Mouse (Mus musculus): ENCODE data around the gene Mgll. TPM values are rescaled to one million over a fixed set of nuclear protein-coding genes. Genes with fewer than 3 reads are reported as not detected.

Mgll gene
- polyA plus RNA-seq, 1 experiment from 2014 or later, result 51.3 TPM

DNA sequence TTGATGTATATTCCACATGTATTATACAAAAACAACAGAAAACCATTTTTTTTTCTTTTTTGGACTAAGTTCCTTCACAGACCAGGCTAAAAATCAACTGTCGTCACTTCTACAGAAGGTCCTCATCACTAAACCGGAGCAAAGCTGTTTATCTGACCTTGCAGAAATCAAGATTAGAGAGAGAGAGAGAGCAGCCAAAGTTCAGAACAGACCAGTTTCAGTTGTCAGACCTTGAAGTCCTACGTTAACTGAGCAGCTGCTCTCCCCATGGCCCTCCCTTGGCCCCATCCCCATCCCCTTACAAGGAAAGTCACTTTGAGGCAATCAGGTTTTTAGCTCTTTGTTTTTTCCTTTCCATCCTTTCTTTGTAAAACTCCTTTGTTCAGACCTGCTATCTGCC, 34.0 kb upstream of the Mgll start:
- ATAC-seq (ENCODE audit: low FRiP score) (no peak), DNase-seq (ENCODE audit: low spot score) (no peak)
- WGBS, result 72% methylated on average over 3 of the region's 3 CpGs
- H3K4me2 ChIP-seq (replicated peaks), result no peak overlapping the region
- no peaks in the 10 kb centered on the region for H3K36me3 ChIP-seq (replicated peaks; ENCODE audit: control insufficient read depth, insufficient read depth)
- H3K9ac ChIP-seq, result no peak overlapping the region
- H3K4me3 ChIP-seq (replicated peaks; ENCODE audit: low read length), result no peak overlapping the region
- H3K9me3 ChIP-seq (ENCODE audit: control insufficient read depth, low read length), result no peaks in the 10 kb centered on the region
- no peaks in the 10 kb centered on the region for H3K4me1 ChIP-seq (replicated peaks; ENCODE audit: control insufficient read depth, insufficient read depth, low read length)
- H3K27ac ChIP-seq, result no peak overlapping the region
- no peaks in the 10 kb centered on the region for H3K27me3 ChIP-seq (ENCODE audit: control insufficient read depth, insufficient read depth, low read length)

GRCm38 (mm10) chr6:88691361-88691760, 32.9 kb upstream of the Mgll start:
- Histone ChIP-seq H3K36me3 (replicated peaks; ENCODE audit: control insufficient read depth, insufficient read depth) (no peaks in the 10 kb centered on the region), H3K27me3 (ENCODE audit: control insufficient read depth, insufficient read depth, low read length) (no peaks in the 10 kb centered on the region), H3K27ac (no peak overlapping the region), H3K4me3 (replicated peaks; ENCODE audit: low read length) (no peak overlapping the region), H3K4me2 (replicated peaks) (no peak overlapping the region), H3K4me1 (replicated peaks; ENCODE audit: control insufficient read depth, insufficient read depth, low read length) (no peaks in the 10 kb centered on the region), H3K9me3 (ENCODE audit: control insufficient read depth, low read length) (no peaks in the 10 kb centered on the region), H3K9ac (no peak overlapping the region)
- ATAC-seq (ENCODE audit: low FRiP score) (no peak), DNase-seq (ENCODE audit: low spot score) (no peak)
- 80% methylated on average over 2 of the region's 2 CpGs for WGBS

DNA sequence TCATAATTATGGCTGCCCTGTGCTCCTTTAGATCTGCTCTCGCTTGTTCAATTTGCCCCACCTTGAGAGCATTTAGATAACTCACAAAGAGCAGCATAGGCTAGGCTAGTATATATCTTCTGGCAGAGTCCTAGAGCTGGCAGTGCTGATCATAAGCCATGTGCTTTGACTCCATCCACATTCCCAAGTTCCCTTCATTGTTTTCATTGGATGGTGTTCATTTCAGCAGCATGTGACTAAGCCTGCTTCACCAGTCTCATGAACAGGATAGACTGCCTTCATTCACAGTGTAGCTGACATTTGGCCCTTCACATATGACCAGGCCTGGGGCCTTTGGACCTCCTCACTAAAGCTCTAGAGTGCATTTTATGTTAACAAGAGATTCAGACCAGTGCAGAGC, 21.3 kb upstream of the Mgll start:
- Histone ChIP-seq H3K4me1 (replicated peaks; ENCODE audit: control insufficient read depth, insufficient read depth, low read length) (no peaks in the 10 kb centered on the region), H3K4me2 (replicated peaks) (no peak overlapping the region), H3K27me3 (ENCODE audit: control insufficient read depth, insufficient read depth, low read length) (no peaks in the 10 kb centered on the region), H3K36me3 (replicated peaks; ENCODE audit: control insufficient read depth, insufficient read depth) (no peaks in the 10 kb centered on the region), H3K27ac (no peak overlapping the region), H3K9ac (no peak overlapping the region), H3K9me3 (ENCODE audit: control insufficient read depth, low read length) (no peaks in the 10 kb centered on the region), H3K4me3 (replicated peaks; ENCODE audit: low read length) (no peak overlapping the region)
- no peak for DNase-seq (ENCODE audit: low spot score)
- ATAC-seq (ENCODE audit: low FRiP score), result no peak
- 97% methylated on average over 1 of the region's 1 CpGs for WGBS

DNA sequence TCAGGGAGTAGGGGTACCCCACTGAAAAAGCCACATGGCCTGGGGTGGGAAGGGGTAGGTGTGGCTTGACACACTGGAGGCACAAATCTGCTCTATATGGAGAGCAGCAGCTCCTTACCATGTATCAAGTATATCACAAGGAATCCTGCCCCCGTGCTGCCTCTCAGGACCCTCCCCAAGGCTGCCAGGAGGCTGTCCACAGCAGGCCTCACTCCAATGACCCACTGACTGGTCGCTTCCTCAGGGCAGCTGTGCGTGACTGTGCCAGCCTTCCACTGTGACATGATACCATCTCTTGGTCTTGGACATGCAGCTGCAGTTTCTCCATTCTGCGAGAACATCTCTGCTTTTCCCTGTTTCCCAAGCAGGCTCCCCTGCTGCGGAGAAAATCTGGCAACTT, 20.5 kb upstream of the Mgll start:
- 84% methylated on average over 5 of the region's 5 CpGs for WGBS
- ATAC-seq (ENCODE audit: low FRiP score), result no peak
- H3K9me3 ChIP-seq (ENCODE audit: control insufficient read depth, low read length), result no peaks in the 10 kb centered on the region
- H3K27ac ChIP-seq, result no peak overlapping the region
- H3K4me3 ChIP-seq (replicated peaks; ENCODE audit: low read length), result no peak overlapping the region
- H3K27me3 ChIP-seq (ENCODE audit: control insufficient read depth, insufficient read depth, low read length), result no peaks in the 10 kb centered on the region
- no peaks in the 10 kb centered on the region for H3K36me3 ChIP-seq (replicated peaks; ENCODE audit: control insufficient read depth, insufficient read depth)
- H3K9ac ChIP-seq, result no peak overlapping the region
- DNase-seq (ENCODE audit: low spot score), result no peak
- no peaks in the 10 kb centered on the region for H3K4me1 ChIP-seq (replicated peaks; ENCODE audit: control insufficient read depth, insufficient read depth, low read length)
- H3K4me2 ChIP-seq (replicated peaks), result no peak overlapping the region

DNA sequence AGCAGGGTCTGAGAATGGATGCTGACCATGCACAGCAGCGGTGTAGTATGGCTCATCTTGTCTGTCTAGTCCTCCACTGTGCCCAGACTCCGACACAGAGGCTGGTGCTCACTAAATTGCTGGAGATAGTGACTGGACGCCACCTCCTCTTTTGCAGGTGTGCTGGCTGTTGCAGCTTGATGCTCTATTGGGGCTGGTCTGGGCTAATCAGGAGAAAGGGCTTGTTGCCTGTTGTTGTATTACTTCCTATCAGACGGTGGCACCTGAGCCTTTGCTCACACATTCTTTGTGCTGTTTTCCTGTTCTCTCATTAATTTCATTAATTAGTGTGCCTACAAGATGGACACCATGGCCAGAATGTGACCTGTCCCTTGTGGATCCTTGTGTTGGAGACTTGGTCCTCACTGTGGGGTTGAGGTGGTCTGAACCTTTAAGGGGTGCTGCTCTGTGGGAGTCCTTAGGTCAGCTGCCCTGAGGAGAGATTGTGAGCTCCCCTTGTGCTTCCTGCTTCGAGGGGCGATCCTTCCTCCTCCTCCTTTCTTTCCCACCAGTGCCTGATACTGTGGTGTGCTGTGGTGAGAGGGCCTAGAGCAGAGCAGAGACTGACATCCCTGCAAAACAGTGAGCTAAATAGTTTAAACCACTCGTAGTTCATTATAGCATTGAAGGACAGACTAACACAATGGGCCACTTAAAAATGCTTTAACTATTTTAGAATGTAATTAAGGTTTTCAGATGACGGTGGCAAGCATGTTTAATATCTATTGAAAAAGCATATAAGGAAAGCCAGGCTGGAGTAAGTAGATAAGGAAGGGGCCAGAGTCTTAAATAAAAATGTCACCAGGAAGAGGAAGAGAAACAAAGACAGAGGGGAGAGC, 15.6 kb upstream of the Mgll start:
- 78% methylated on average over 8 of the region's 8 CpGs for WGBS
- H3K4me1 ChIP-seq (replicated peaks; ENCODE audit: control insufficient read depth, insufficient read depth, low read length), result no peaks in the 10 kb centered on the region
- H3K27me3 ChIP-seq (ENCODE audit: control insufficient read depth, insufficient read depth, low read length), result no peaks in the 10 kb centered on the region
- ATAC-seq (ENCODE audit: low FRiP score), result no peak
- no peak overlapping the region for H3K27ac ChIP-seq
- H3K9me3 ChIP-seq (ENCODE audit: control insufficient read depth, low read length), result no peaks in the 10 kb centered on the region
- DNase-seq (ENCODE audit: low spot score), result no peak
- H3K9ac ChIP-seq, result no peak overlapping the region
- no peak overlapping the region for H3K4me2 ChIP-seq (replicated peaks)
- no peak overlapping the region for H3K4me3 ChIP-seq (replicated peaks; ENCODE audit: low read length)
- no peaks in the 10 kb centered on the region for H3K36me3 ChIP-seq (replicated peaks; ENCODE audit: control insufficient read depth, insufficient read depth)

GRCm38 (mm10) chr6:88709279-88709575, 15.0 kb upstream of the Mgll start:
- no peaks in the 10 kb centered on the region for H3K27me3 ChIP-seq (ENCODE audit: control insufficient read depth, insufficient read depth, low read length)
- H3K4me2 ChIP-seq (replicated peaks), result no peak overlapping the region
- H3K4me3 ChIP-seq (replicated peaks; ENCODE audit: low read length), result no peak overlapping the region
- no peaks in the 10 kb centered on the region for H3K4me1 ChIP-seq (replicated peaks; ENCODE audit: control insufficient read depth, insufficient read depth, low read length)
- no peak overlapping the region for H3K9ac ChIP-seq
- no peaks in the 10 kb centered on the region for H3K36me3 ChIP-seq (replicated peaks; ENCODE audit: control insufficient read depth, insufficient read depth)
- H3K27ac ChIP-seq, result no peak overlapping the region
- 93% methylated on average over 1 of the region's 1 CpGs for WGBS
- no peaks in the 10 kb centered on the region for H3K9me3 ChIP-seq (ENCODE audit: control insufficient read depth, low read length)
- ATAC-seq (ENCODE audit: low FRiP score), result no peak
- no peak for DNase-seq (ENCODE audit: low spot score)

DNA sequence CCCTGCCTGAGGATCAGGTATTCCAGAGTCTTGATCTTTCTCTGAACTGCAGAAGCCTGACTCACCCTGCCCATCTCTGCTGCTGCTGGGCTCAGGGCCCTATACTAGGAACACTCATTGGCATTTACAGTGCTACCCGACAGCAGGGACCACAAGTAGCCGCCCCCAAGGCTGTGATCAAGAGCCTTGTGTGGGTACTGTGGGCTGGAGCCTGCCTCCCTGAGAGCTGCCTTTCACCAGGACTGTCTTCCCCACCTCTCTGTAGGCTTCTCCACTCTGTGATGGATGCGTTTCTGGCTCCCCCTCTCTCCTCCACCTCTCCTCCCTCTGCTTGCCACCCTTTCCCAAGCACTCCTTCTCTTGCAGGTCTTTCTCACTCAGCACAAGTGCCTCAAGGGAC, 12.9 kb upstream of the Mgll start:
- no peak for DNase-seq (ENCODE audit: low spot score)
- Histone ChIP-seq H3K27ac (no peak overlapping the region), H3K4me3 (replicated peaks; ENCODE audit: low read length) (no peak overlapping the region), H3K36me3 (replicated peaks; ENCODE audit: control insufficient read depth, insufficient read depth) (no peaks in the 10 kb centered on the region), H3K27me3 (ENCODE audit: control insufficient read depth, insufficient read depth, low read length) (no peaks in the 10 kb centered on the region), H3K9ac (no peak overlapping the region), H3K9me3 (ENCODE audit: control insufficient read depth, low read length) (no peaks in the 10 kb centered on the region), H3K4me2 (replicated peaks) (no peak overlapping the region), H3K4me1 (replicated peaks; ENCODE audit: control insufficient read depth, insufficient read depth, low read length) (no peaks in the 10 kb centered on the region)
- ATAC-seq (ENCODE audit: low FRiP score), result no peak
- WGBS, result 82% methylated on average over 3 of the region's 3 CpGs

DNA sequence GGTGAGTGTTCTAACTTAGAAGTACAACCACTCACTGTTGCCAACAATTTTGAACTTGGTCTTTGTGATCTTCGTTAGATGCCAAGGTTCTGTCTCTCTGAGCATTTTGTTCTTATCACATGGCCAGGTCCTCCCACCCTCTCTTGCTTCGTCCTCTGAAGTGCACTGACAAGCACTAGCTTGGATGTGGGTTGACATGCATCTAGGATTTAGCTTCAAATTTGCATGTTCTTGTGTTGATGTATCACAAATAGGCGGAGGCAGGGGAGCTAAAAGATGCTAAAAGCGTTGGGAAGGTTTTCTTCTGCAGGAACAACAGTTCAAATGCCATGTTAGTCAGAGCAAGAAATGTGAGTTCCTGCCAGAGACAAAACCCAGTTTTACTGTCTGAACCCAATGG, 12.1 kb upstream of the Mgll start:
- 88% methylated on average over 4 of the region's 4 CpGs for WGBS

GRCm38 (mm10) chr6:88713320-88713719, 10.9 kb upstream of the Mgll start:
- no peak for ATAC-seq (ENCODE audit: low FRiP score)
- Histone ChIP-seq H3K9ac (no peak overlapping the region), H3K9me3 (ENCODE audit: control insufficient read depth, low read length) (no peaks in the 10 kb centered on the region), H3K4me3 (replicated peaks; ENCODE audit: low read length) (no peak overlapping the region), H3K27me3 (ENCODE audit: control insufficient read depth, insufficient read depth, low read length) (no peaks in the 10 kb centered on the region), H3K36me3 (replicated peaks; ENCODE audit: control insufficient read depth, insufficient read depth) (no peaks in the 10 kb centered on the region), H3K27ac (no peak overlapping the region), H3K4me1 (replicated peaks; ENCODE audit: control insufficient read depth, insufficient read depth, low read length) (no peaks in the 10 kb centered on the region), H3K4me2 (replicated peaks) (no peak overlapping the region)
- DNase-seq (ENCODE audit: low spot score), result no peak

More for the DNA sequence above, 12.1 kb upstream of the Mgll start:
- H3K36me3 ChIP-seq (replicated peaks; ENCODE audit: control insufficient read depth, insufficient read depth), result no peaks in the 10 kb centered on the region
- DNase-seq (ENCODE audit: low spot score), result no peak
- no peak overlapping the region for H3K4me2 ChIP-seq (replicated peaks)
- no peaks in the 10 kb centered on the region for H3K27me3 ChIP-seq (ENCODE audit: control insufficient read depth, insufficient read depth, low read length)
- H3K9me3 ChIP-seq (ENCODE audit: control insufficient read depth, low read length), result no peaks in the 10 kb centered on the region
- no peak overlapping the region for H3K4me3 ChIP-seq (replicated peaks; ENCODE audit: low read length)
- H3K4me1 ChIP-seq (replicated peaks; ENCODE audit: control insufficient read depth, insufficient read depth, low read length), result no peaks in the 10 kb centered on the region
- H3K27ac ChIP-seq, result no peak overlapping the region
- H3K9ac ChIP-seq, result no peak overlapping the region
- no peak for ATAC-seq (ENCODE audit: low FRiP score)

DNA sequence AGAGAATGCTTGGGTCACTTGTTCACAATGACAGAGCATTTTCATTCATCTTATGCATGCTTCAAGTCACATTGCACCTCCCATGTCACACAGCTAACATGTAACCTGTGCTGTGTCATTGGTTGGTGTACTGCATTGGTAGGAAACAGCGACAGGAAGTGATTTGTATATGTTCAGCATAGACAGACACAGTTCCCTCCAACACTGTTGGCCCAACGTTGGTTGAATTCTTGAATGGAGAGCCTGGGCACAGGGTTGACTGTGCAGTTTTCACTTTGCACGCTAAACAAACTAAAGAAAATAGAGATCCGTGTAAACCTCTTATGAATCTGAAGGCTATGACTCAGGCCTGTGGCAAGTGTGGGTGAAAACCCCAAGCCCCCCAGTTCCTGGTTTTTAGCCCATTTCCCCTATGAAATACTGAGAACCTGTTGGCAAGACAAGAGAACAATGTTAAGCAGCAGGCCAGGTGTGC, 10.0 kb upstream of the Mgll start:
- Histone ChIP-seq H3K27ac (no peak overlapping the region), H3K4me1 (replicated peaks; ENCODE audit: control insufficient read depth, insufficient read depth, low read length) (no peaks in the 10 kb centered on the region), H3K4me2 (replicated peaks) (no peak overlapping the region), H3K27me3 (ENCODE audit: control insufficient read depth, insufficient read depth, low read length) (no peaks in the 10 kb centered on the region), H3K9ac (no peak overlapping the region), H3K36me3 (replicated peaks; ENCODE audit: control insufficient read depth, insufficient read depth) (no peaks in the 10 kb centered on the region), H3K9me3 (ENCODE audit: control insufficient read depth, low read length) (no peaks in the 10 kb centered on the region), H3K4me3 (replicated peaks; ENCODE audit: low read length) (no peak overlapping the region)
- WGBS, result 94% methylated on average over 4 of the region's 4 CpGs
- ATAC-seq (ENCODE audit: low FRiP score) (no peak), DNase-seq (ENCODE audit: low spot score) (no peak)
